Mouse (Mus musculus) forelimb bud, embryonic 11.5 days (tissue): ENCODE measurements around the gene Col6a6.

Source experiments
- DNase-seq: peaks from one replicate; pipeline ENCODE4 v3.0.0-alpha.2; 2012; ENCODE audit warnings: low read depth, low spot score

Gene Col6a6

DNA sequence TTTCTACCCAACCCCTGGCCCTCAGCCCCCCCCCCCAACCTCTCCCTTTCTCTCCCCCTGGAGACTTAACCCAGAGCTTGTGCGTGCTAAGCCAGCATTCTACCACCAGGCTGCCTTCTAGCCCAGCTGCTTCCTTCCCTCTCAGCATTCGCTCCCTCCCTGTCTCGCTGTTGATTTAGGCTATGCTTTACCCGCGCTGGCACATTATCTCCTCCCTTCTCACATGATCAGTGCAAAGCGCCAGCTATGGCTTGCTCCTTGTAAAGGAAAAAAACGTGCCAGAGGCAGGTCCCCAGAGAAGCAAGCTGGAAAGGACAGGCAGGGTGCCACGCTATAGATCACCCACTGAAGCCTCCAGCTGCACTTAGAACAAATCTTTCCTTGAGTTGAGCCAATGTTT is 90.5 kb downstream of the Col6a6 start:
- DNase-seq, result no peak

GRCm38 (mm10) chr9:105735195-105735594 is 92.8 kb downstream of the Col6a6 start:
- no peak for DNase-seq

- DNase-seq, result no peak
Measured at GRCm38 (mm10) chr9:105734651-105735050, 93.3 kb downstream of the Col6a6 start.

- no peak for DNase-seq
Measured at GRCm38 (mm10) chr9:105731976-105732375, 96.0 kb downstream of the Col6a6 start.

GRCm38 (mm10) chr9:105720430-105720829 is 107.5 kb downstream of the Col6a6 start:
- no peak for DNase-seq

DNA sequence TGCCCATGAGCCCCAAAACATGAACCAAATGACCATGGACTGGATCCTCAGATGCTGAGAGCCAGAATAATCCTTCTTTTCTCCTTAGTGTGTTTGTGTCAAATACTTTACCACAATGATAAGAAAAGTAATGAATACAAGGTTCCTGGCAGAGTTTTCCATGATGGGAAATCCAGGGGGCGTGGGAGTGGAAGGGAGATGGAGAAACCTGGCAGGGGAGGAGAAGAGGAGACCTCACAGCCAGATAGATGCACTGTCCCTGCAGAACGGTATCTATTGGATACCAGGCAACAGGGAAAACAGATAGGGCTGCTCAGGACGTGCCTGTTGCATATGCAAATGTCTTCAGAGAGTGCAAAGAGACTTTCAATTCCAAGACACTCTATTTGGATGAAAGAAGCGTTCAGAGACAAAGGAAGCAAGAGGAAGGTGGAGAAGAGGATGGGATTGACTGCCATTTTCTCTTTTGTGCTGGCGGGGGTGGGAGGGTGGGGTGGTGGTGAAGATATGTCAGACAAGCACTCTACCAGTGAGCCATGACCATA is 108.0 kb downstream of the Col6a6 start:
- DNase-seq, result no peak

- DNase-seq, result peak; percentile 41
Measured at GRCm38 (mm10) chr9:105719367-105719766, 108.6 kb downstream of the Col6a6 start.

DNA sequence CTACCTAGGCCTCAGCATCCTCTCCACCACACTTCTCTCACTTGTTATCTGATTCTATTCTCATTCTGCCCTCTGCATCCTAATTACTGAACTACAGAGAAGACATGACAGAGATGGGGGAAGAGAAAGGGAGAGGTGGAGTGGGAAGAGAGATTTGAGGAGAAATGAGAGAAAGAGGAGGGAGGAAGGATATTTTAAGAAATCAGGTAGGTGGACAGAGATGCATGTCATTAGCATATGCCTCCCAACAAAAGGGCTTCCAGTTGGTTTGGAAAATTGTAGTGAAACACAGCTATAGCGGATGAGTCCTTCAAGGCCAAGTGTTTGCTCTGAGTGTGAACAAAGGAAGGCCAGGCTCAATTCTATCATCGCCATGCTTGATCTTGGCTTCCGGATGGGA is 115.9 kb downstream of the Col6a6 start:
- DNase-seq, result no peak

DNA sequence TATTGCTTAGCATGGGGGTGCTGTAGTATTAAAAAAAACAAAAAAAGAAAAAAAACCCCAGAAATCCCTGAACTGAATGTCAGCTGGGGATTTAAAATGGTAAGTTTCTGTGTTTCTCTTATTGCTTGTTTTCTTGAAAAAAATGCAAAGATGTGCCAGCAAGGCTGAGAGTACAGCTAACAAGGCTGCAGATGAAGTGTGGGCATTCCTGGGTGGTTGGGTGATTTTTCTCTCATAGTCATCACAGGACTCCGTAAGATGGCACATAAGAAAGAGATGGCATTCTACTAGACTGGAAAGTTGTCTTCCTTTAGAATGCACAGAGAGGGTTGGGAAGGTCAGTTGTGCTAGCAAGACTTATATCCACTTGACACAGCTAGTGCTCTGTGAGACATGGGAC is 122.9 kb downstream of the Col6a6 start:
- no peak for DNase-seq

- no peak for DNase-seq
Measured at GRCm38 (mm10) chr9:105704226-105704932, 123.6 kb downstream of the Col6a6 start.

DNA sequence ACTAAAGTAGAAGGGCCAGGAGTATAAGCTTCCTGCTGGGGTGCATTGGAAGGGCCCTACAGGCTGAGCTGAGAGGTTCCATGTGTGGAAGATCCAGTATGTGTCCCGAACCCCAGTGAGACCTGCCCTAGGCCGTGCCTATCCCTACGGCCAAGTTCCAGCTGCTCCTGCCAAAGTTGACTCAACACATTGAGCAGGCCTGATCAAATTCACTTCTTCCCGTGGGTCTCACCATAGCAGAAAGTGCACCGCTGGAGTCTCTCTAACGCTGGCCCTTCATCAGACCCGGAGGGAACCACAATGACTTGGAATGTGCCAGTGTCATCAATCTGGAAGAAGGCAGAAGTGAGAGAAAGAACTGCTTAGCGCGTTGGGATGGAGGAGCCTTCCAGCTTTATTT is 126.0 kb downstream of the Col6a6 start:
- no peak for DNase-seq

DNA sequence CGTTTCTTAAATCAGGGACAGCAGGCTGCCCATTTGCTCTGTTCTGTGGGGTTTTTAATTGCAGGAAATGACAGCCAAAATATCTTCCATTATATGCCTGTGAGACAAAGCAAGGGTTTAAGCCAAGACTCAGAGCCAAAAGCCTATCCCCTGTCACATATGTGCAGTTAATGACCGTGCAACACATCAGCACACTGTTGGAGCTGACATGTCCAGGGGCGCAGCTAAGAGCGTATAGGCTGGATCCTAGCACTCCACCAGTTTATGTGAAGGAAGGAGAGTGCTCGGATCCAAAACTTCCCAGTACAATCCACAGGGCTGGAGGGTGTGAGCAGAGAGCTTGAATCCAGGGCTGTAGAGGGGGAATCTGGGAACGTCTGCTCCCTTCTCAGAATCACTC is 127.3 kb downstream of the Col6a6 start:
- no peak for DNase-seq

DNA sequence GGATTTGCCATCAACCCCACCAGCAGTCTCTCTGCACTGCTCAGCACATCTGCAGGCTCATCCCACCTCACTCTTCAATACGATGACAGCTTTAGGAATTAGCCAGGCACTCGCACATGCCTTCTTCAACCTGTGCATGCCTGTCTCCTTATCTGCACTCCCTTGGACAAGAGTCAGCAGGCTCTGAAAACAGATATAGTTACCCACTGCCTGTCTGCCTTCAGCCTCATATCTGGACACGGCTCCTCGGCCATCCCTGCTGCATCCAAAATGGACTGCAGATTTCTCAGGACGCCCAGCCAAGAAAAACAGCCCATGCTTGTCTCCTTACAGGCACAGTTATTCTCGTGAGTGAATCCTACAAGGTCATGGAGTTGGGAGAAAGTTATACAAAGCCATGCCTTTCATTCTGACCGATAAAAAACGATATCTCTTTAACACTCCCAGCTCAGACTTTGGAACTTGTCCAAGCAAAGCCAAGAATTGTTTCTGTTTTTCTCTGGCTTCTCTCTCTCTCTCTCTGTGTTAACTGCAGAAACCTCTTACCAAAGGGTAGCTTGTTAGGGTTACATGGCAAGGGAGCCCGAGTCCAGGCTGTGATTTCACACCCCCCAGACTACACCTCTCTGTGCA is 130.1 kb downstream of the Col6a6 start:
- no peak for DNase-seq

GRCm38 (mm10) chr9:105696818-105697564 is 131.0 kb downstream of the Col6a6 start:
- no peak for DNase-seq

DNA sequence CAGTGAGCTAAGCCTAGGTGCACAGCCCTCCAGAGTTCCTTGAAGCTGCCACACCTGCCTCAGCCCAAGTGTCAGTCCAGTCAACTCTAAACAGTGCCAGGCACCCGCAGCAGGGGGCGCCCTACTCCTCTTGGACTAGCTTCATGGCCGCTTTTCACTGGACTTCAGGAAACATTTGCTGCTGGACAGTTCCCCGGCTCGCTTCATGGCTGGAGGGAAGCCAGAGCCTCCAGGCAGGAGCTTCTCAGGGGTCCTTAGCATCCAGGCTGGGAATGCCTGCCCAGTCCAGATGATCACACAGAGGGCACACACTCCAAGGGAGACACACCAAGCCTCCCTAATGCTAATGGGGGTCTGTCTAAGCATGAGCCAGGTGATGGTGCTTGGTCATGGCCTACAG is 134.1 kb downstream of the Col6a6 start:
- DNase-seq, result peak; percentile 84

DNA sequence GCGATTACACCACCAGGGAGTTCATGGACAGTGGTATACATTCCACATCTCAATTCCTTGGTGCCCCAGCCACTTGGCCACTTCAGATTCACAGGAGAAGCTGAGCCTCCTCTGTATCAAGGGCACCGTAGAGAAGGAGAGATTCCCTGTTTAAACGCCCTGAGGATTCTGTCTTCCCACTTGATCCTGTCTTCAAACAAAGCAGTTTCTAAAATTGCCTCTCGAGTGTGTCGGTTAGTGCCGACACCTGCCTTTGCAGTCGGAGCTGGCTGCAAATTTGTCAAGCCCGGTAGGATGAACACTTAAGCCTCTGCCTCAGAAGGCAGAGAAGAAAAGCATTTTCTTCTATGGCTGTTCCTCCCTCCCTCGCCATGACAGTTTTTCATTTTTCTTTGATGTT is 134.9 kb downstream of the Col6a6 start:
- DNase-seq, result no peak

GRCm38 (mm10) chr9:105692472-105692871 is 135.5 kb downstream of the Col6a6 start:
- DNase-seq, result no peak

DNA sequence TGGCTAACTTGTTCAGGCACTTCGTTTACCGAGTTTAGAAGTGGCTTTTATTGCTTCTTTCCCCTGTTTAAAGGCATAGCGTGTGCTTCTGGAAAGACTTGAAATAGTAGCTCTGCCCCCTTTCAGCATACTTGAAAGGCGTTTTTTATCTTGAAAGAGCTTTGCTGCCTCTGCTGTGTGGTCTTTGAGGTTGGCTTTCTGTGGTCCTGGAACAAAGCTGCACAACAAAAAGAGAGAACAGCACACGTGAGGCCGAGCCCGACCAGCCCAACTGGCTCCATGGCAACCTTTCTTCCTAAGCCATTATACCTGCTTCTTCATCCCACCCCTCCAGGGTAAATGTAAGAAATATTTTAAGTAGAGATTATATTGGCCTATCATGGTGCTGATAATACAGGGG is 138.5 kb downstream of the Col6a6 start:
- DNase-seq, result no peak

- DNase-seq, result no peak
Measured at GRCm38 (mm10) chr9:105684549-105685165, 143.3 kb downstream of the Col6a6 start.

DNA sequence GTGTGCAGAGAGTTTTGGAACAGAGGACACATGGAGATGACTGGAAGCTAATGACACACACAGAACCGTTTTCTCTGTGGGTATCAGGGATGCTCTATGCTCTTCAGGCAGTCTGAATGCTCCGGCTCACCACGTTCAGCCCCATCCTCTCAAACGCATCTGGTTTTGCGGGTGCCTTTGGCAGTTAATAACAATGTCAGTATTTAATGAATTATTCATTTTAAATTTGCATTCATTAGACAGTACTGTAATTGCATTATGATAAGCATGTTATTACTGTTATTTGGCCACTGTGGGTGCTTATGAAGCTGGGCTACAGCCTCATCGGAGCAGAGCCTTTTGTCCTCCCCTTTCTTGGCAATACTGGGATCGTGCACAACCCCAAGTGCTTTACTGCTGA is 146.6 kb downstream of the Col6a6 start:
- DNase-seq, result no peak

DNA sequence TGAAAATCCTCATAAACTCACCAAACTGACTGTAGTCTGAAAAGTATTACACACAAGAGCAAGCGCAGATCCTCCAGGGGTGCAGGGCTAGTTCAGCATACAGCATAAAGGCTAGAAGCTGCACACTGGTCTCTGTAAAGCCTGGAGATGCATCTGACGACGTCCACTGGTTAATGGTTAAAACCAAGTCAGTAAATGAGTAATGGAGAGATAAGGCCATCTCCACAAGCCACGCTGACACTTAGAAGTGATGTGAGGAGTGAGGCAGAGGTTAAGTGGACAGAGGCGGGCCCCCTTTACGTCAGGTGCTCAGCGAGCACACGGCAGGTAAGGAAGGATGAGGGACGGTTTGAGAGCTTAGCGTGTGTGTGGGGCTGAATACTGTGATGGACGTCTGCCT is 152.0 kb downstream of the Col6a6 start:
- no peak for DNase-seq

DNA sequence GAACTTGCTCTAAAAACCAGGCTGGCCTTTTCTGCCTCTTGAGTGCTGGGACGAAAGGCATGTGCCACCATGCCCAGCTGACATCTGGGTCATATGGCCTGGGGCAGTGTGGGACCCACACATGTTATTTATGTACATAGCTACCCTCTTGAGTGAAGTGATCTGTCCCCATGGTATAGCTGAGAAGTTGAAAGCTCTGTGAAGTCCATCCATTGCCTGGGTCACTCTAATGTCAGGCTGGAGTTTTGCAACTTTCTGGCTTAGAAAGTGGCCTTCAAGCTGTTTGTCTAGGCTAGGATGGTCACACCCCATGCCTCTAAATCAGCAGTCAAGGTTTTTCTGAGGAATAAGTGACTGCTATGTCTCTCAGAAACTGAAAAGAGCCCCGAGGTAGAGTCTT is 155.9 kb downstream of the Col6a6 start:
- no peak for DNase-seq
